Mouse (Mus musculus) cerebellum, postnatal 4 days (tissue): ENCODE measurements around the gene Mxi1.
A peak's percentile ranks its signal among the peaks of the same experiment; 100 is the strongest.
"Not testable (repeated sequence)": the region's sequence is repeated elsewhere in the genome, so short reads cannot be mapped to it uniquely, and the experiment has no call there.

Experiments used
- DNase-seq, 2 experiments: peaks; one replicate each; pipeline ENCODE4 v3.0.0; 2022; ENCODE audit warnings: low spot score in 2 of 2, mixed read lengths in 1 of 2

Gene Mxi1

DNA sequence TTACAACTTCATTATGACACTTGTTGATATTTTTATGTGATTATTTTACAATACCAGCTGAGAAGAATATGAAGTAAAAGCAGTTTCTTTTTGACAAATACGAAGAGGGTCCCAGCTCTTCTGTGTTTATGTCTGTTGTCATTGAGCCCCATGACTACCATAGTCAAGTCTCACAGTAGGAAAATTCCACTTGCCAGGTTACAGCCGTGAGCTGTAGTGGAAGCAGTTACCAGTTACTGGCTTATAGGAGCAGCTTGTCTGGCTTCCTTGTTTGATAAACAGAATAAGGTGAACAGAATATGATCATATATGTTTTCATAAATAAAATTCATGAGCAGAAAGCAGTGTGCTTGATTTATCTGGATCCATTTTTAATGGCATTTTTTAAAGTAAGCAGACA, 54.2 kb downstream of the Mxi1 start:
- DNase-seq, result no peak

DNA sequence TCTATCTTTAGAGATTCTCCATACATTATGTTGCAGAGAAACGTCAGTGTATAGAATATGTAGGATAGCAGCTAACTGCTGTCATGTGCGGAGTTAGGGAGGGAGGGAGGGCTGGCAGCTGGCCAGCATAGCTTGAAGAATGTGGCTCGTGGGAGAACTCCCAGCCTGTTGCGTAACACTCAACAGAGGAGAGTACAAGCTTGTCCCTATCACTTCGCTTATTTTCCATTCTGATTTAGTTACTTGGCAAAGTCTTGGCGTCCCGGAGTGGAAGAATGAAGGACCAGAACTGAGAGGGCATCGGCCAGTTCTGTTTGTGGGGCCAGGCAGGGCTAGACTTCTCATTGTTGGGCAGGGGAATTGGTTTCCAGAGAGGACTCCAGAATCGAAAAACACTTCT, 54.6 kb downstream of the Mxi1 start:
- DNase-seq, result no peak

DNA sequence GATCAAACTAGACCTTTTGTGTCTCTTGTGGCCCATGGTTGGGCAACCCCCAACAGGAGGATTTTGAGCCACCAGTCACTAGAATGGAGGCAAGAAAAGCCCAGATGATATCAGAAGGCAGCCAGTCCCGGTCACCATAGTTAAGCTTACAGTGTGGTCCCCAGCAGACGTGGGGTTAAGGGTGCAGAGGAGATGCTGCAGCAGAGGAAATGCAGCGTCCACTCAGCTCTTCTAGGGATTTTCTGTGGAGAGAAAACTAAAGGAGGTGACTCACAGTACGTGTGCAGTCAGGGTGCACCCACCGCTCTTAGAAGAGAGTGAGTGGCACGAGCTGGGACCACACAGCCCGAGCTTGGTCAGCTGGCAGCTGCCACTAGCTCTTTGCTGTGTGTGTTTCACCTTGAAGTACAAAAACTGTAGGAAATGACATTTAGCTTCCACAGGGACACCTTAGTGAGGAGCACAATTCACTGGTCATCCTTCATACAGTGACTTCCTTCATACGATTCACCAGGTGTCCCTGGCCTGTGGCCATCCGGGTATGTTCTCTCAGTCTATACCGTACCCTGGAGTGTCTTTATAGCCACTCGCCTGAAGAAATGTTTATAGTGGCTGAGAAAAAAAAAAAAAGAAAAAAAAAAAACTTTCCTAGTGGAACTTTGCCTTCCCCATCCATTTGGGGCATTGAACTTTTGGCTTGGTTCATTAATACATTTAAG, 55.9 kb downstream of the Mxi1 start:
- no peak for DNase-seq

DNA sequence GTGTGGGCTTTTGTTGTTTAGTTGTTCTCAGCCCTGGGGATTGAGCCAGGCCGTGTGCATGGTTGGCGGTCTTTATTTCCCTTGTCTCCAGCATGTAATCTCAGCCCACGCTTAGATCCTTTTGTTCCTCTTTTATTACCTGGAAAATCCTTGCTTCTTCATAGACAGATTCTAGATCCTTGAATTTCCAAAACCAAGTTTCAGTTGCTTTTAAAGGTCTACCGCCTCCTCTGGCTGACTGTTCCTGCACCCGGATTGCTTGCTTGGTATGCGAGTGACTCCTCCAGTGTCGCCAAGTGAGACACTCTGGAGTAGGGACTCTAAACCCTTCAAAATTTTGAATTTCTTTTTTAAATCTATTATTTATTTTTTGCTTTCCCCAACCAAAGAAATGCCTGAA, 56.6 kb downstream of the Mxi1 start:
- DNase-seq, result no peak

DNA sequence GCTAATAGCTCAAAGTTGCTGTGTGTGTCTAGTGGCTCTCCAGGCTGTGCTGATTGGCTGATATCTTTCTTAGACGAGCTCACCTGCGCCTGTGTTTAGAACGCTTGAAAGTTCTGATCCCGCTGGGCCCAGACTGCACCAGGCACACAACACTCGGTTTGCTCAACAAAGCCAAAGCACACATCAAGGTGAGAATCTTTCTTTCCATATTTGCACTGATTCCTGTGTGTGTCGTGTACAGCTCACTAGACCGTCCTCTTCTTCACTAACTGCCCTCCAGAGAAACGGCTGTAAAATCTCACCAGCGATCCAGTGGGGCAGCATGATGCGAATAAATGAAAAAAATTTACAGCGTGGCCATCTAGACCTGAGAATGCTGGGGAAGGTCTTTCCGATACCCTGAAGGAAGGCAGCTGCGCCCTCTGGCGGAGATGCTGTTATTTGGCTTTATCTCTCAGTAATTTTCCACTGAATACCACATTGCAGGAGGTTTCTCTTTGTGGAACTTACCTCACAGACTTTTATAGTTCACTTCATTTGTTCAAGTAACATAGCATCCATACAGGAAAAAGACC, 59.2 kb downstream of the Mxi1 start:
- peak; percentile 83 to 87 for DNase-seq

DNA sequence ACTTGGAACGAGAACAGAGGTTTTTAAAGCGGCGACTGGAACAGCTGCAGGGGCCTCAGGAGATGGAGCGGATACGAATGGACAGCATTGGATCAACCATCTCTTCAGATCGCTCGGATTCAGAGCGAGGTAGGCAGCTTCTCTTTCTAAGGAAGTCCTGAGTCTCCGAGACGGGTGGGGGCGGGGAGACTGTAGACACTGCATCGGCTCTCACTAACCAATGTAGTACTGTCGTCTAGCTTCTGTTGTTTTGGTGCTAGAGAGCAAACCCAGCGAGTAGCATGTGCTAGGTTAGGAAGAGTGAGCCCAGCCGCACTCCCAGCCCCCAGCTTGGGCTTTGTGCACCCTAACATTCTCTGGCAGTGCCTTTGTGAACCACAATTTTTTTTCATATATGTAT, 59.9 kb downstream of the Mxi1 start:
- no peak for DNase-seq

DNA sequence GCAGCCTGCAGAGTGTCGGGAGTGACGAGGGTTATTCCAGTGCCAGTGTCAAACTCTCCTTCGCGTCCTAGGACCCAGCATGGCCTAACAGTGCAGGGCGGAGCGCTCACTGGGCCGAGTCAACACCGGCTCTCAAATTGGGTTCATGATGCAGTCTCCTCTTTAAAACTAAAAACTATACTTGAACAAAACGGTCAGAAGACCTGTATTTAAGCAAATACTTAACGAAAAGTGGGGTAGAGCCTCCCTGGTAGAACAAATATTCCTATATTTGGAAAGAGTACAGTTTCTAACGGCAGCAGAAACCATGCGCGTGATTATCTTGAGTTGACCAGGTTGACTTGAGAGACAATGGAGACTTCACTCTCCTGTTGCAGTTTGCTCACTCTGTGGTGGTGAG, 61.3 kb downstream of the Mxi1 start, which contains the start of gene Gm10197:
Gene Gm10197 (minus strand): TSS at position 101 of the 400 bp plus-strand sequence.
- DNase-seq, result no peak

DNA sequence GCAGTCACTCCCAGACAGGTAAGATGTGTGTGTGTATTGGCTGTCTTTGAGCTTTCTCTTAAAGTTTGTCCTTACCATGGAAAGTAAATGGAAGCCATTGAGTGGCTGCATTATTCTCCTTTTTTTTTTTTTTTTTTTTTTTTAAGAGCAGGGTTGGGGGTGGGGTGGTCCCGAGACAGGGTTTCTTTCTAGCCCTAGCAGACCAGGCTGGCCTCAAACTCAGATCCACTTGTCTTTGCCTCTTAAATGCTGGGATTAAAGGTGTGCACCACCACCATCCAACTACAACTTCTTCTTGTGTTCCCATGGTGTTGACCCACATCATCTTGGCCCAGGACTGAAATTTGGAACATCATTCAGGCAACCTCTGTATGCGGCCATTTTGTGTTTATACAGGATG, 63.3 kb downstream of the Mxi1 start:
- DNase-seq, result no peak

DNA sequence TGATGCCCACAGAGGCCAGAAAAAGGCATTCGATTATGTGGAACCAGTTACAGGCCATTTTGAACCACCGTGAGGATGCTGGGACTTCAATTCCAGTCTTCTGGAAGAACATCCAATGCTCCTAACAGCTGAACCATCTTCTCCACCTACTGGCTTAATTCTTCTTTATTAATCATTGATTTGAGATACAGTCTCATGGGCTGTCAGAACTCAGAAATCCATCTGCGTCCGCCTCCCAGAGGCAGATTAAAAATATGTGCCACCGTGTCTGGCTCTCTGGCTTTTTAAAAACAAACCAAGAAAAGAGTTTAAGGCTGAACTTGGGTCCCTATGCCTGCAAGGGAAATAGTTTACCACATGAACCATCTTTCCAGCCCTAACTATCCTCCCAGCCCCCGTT, 65.0 kb downstream of the Mxi1 start:
- DNase-seq, result no peak

DNA sequence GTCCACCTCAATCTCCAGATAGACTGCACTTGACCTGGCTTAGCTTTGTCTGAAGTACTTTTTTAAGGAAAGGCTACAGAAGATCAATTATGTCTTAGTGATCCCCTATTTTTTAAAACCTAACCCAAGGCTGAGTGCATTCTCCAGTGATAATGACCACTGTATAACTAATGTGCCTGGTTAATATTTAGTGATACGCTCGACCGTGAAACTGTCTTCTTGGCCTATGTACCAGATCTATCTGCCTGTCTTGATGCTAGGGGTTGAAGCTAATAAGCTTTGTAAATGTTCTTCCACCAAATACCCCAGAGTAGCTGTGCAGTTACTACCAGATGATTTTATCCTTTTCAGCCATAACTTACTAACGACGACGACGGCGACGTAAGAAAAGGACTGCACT, 65.5 kb downstream of the Mxi1 start:
- no peak for DNase-seq

DNA sequence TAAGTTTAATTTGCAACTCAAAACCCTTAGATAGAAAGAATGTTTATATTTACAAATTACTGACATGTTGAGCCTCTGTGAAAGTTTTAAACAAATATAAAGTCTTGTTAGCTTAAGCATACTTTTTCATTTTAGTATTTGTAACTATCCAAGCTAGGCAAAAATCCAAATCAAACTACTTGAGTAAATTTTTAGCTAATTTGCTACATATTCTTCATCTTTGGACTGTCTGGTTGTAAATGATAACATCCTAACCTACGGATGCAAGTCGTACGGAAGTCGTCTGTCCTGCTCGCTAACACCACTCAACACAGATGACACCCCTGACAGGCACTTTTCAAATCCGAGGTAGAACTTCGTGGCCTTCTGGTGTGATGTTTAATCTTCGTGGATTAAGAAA, 67.3 kb downstream of the Mxi1 start:
- DNase-seq, result no peak

DNA sequence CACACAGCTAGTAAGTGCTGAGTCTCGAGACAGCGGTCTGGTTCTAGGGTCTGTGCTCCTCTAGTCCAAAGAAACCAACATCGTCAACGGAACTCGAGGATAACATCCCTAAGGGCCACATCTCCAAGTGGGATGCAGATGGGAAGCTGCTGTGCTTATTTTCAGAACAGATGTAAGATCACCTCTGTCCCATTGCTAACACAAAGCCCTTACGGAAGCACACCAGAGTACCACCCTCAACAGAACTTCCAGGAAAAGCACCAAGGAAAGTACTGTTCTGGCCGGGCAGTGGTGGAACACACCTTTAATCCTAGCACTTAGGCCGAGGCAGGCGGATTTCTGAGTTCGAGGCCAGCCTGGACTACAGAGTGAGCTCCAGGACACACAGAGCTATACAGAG, 68.1 kb downstream of the Mxi1 start:
- no peak for DNase-seq

DNA sequence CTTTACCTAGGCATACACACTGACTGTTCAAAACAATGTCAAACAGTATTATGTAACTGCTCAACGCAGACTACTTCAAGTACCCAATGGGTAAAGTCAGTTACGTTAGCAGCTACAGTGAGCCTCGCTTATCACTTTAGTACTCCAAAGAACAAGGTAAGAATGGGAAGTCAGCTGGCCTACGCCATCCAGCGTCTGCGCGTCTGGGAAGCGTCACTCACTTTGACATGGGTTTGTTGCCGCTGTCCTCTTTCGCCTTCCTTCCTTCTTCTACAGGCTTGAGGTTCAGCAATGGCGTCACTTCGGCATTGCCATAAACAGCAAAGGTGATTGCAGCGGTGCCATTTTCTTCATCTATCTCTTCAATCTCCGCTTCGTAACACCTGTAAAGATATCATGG, 73.0 kb downstream of the Mxi1 start:
- no peak for DNase-seq

DNA sequence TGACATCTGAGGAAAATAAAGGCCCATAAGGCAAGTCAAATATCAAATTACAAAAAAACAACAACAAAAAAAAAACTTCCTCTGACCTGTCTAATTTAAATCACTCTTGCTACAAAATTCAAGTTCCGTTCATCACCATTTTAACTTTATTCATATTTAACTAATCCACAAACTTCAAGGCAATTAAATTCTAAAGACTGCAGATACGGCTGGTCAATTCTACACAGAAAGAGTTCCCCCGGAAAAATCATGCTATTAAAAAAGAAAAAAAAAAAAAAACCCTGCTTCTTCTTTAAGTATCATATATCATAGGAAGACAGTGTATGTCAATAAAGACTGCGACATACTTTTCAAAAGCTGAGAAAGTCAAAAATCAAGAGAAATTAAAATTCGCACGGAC, 79.1 kb downstream of the Mxi1 start:
- no peak for DNase-seq

DNA sequence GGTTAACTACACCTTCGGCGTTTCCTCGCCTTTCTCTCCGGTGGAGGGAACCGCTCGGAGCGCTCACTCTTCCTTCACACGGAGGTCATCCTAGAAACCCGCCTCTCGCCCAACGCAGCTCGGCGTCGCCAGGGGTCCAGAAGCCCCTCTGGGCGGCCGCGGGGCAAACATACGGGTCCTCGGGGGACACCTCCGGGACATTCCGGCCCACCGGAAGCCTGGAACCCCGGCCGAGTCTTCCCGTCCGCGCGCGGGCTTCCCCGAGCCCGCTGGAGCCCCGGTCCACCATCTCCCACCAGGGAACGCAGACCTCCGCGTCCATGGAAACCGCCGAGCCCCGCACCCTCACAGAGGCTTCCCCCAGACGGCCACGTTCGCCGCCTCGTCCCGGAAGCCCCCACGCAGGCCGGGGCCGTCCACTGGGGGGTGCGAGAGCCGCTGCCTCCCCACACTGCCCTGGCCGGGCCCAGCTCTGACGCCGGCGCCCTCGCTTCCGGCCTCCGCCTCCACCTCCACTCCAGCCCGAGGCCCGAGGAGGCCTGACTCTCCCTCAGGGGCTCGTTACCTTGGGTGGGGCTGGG, 79.6 kb downstream of the Mxi1 start:
- no peak for DNase-seq

DNA sequence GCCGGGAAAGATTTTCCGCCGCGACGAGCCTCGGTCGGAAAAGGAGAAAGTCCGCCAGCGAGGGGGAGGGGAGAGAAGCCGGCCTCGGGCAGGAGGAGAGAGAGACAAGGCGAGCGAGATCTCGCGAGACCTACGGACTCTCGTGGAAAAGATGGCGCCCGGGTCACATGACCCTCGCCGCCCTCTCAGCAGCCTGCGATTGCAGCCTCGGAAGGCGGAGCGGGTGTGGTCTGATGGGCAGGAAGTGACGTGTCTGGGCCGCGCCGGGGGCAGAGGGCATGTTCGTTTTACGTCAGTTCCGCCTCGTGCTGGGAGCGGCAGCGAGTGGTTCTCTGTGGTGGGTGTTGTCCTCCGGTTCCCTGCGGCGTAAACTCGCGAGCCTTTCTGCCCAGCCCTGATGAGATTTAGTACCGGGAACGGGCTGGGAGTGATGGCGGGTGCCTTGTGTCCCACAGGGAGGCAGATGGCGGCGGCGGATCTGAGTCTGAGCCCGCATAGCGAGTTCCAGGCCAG, 80.2 kb downstream of the Mxi1 start, which contains the start of gene Smndc1:
Gene Smndc1 (minus strand): TSS at position 84 of the 513 bp plus-strand sequence.
- DNase-seq, result peak; percentile 97 to 99

DNA sequence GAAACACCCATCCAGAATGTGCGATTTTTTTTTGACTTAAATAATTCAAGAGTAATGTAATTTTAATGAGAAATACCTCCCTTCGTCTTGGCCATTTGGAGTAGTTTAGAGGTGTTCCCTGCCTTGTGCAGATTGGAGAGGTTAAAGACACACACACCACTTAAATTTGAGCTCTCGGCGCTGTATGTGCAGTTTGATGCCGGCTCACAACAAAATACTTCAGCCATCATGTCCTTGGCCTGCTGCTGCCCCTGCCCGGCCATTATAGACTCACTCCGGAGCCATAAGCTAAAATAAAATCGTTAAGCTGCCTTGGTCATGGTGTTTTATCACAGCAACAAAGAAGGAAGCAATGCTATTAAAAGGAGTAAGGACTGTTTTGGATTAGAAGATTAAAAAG, 81.1 kb downstream of the Mxi1 start:
- no peak for DNase-seq

DNA sequence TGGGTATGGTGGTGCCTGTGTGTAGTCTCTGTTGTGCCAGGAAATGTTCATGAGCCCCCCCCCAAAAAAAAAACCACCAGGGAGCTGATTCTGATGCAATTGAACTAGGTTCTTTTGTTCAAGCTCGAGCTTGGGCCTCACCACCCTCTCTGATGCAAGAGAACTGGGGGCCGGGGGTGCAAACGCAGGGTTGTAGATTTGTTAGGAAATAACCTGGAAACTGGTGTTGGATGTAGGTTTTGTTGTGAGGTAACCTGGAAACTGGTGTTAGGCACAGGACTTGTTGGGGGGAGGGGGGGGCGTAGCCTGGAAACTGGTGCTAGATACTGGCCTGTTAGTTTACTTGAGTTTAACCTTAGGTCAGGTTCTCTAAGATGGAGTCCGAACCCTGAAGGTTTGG, 81.5 kb downstream of the Mxi1 start:
- DNase-seq, result no peak

DNA sequence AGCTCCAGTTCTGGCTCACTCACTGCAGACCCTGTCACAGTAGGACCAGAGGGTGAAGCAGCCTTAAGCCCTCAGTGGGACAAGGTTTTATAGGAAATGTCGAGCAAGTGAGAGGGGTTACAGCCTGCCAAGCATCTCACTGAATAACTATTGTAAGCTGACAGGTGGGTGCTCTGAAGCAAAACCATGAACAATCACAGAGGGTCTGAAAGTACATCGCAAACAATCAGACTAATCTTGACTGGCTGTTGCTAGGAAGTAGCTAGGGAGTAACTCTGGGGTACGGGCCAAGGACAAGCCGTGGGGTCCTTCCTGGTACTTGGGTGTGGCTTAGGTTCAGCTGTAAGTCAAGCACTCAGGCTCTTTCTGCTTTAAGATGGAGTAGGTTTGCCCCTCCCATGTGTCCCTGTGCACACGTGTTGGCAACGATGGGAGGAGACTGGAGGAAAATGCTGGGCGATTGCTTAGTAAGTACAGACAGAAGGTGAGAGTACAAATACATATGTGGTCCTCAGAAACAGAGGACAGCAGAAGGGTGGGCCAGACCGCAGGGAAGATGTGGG, 82.5 kb downstream of the Mxi1 start:
- DNase-seq, result no peak

DNA sequence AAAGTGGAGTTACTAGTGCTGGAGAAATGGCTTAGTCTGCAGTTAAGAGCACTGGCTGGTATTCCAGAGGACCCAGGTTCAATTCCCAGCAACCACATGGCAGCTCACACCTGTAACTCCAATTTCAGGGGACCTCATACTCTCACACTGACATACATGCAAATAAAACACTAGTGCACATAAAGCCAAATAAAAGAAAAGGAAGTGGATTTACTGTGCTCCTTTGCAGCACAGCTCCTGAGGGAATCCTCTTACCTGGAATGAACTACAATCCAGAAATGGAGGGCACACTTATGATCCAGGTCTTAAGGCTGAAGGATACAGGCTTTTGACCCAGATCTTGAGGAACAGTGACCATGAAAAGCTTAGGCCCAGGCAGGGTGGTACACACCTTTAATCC, 83.3 kb downstream of the Mxi1 start:
- no peak for DNase-seq

DNA sequence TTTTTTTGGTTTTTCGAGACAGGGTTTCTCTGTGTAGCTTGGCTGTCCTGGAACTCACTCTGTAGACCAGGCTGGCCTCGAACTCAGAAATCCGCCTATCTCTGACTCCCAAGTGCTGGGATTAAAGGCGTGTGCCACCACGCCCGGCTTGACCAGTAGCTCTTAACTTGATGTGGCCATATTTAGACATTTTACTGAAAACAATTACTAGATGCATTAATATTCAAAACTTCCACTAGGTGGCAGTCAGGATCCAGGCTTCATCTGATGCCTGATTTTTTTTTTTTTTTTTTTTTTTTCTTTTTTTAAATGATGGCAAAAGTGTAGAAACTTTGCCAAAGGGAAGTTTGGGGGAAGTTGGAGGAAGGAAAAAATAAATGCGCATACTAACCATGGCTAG, 84.2 kb downstream of the Mxi1 start:
- DNase-seq, result peak in 1 of 2 experiments; percentile 30

DNA sequence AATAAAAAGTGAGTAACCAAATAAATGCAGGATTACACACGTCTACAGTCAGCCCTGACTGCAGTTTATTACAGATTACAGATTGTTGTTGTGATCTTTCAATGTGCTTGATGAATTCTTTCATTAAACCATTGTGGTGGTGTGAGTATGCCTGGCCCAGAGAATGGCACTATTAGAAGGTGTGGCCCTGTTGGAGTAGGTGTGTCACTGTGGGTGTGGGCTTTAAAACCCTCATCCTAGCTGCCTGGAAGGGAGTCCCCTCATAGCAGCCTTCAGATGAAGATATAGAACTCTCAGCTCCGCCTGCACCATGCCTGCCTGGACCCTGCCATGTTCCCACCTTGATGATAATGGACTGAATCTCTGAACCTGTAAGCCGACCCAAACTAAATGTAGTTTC, 84.6 kb downstream of the Mxi1 start:
- DNase-seq, result not testable (repeated sequence)

DNA sequence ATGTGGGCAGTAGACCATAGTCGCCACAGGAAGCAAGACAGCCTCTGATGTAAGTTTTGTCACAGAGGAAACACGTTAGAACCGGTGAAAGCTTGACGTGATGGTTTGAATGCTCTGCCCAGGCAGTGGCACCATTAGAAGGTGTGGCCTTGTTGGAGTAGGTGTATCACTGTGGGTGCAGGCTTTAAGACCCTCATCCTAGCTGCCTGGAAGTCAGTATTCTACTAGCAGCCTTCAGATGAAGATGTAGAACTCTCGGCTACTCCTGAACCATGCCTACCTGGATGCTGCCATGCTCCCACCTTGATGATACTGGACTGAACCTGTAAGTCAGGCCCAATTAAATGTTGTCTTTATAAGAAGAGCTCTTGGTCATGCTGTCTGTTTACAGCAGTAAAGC, 85.5 kb downstream of the Mxi1 start:
- DNase-seq, result not testable (repeated sequence)
